Mouse (Mus musculus) embryonic facial prominence, embryonic 13.5 days (tissue): ENCODE results near the gene Gm10518. TPM values are rescaled to one million over a fixed set of nuclear protein-coding genes. Genes with fewer than 3 reads are reported as not detected.
"Not testable (repeated sequence)": the region's sequence is repeated elsewhere in the genome, so short reads cannot be mapped to it uniquely, and the experiment has no call there.

Source experiments
- ATAC-seq: fragments of 200-750 bp; cut with Nextera tagmentation; 2 replicates; pipeline ENCODE4 v1.8.0; 2017; ENCODE audit warnings: low read depth; ENCODE audit not compliant: insufficient number of reproducible peaks, insufficient read depth, low FRiP score, low TSS enrichment
- H3K27ac ChIP-seq: fragments of 300-500 bp; sonication (generic); 2 replicates; pipeline ENCODE4 v1.5.1; 2015; ENCODE audit warnings: moderate library complexity, mild to moderate bottlenecking, inconsistent platforms
- H3K27me3 ChIP-seq: fragments of 300-500 bp; sonication (generic); 2 replicates; pipeline ENCODE4 v1.6.1; 2015; ENCODE audit warnings: mild to moderate bottlenecking, inconsistent platforms
- H3K36me3 ChIP-seq: fragments of 300-500 bp; sonication (generic); 2 replicates; pipeline ENCODE4 v1.6.1; 2015; ENCODE audit warnings: mild to moderate bottlenecking, inconsistent platforms
- H3K4me1 ChIP-seq: fragments of 300-500 bp; sonication (generic); 2 replicates; pipeline ENCODE4 v1.6.1; 2015; ENCODE audit warnings: inconsistent platforms
- H3K4me2 ChIP-seq: fragments of 300-500 bp; sonication (generic); 2 replicates; pipeline ENCODE4 v1.6.1; 2015; ENCODE audit warnings: moderate library complexity, mild to moderate bottlenecking, inconsistent platforms
- H3K4me3 ChIP-seq: fragments of 300-500 bp; sonication (generic); 2 replicates; pipeline ENCODE4 v1.5.1; 2015; ENCODE audit warnings: mild to moderate bottlenecking, inconsistent platforms
- H3K9ac ChIP-seq: fragments of 300-500 bp; sonication (generic); 2 replicates; pipeline ENCODE4 v1.6.1; 2015; ENCODE audit warnings: mild to moderate bottlenecking, inconsistent platforms
- H3K9me3 ChIP-seq: fragments of 300-500 bp; sonication (generic); 2 replicates; pipeline ENCODE4 v1.6.1; 2016; ENCODE audit warnings: inconsistent platforms
- WGBS: fragments of 180-500 bp; shearing (Covaris S2); methylation state at CpG from one replicate; pipeline ENCODE4 v1.1.7; 2015; ENCODE audit warnings: mixed read lengths; 5-methylcytosine and 5-hydroxymethylcytosine counted together
- polyA plus RNA-seq: library from polyadenylated mRNA; unstranded; fragments of >200 nt; fragmentation: Nextera tagmentation; extraction: Ambion mirVana; gene quantifications from 2 replicates; pipeline ENCODE4 v1.2.1, GENCODE M21; 2015

Gm10518 gene
- polyA plus RNA-seq, 1 experiment from 2014 or later: 0.32 TPM

DNA sequence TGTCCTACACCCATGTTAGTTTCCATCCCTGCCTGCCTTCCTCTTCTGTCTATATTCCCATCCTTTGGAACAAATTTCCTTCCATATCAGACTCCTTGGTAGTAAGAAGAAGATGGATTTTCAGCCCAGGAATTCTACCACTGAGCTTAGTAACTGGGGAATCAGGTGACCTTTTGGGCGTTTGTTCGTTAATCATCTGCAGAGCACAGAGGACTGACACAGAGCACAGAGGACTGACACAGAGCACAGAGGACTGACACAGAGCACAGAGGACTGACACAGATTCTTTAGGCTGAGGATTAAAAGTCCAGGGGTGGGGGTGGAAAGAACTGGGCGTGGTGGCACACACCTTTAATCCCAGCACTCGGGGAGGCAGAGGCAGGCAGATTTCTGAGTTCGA lies 2.6 kb downstream of the Gm10518 start:
- Histone ChIP-seq H3K27me3 (no peaks in the 10 kb centered on the region), H3K9ac (no peak overlapping the region)
- WGBS: 78% methylated on average over 5 of the region's 5 CpGs

DNA sequence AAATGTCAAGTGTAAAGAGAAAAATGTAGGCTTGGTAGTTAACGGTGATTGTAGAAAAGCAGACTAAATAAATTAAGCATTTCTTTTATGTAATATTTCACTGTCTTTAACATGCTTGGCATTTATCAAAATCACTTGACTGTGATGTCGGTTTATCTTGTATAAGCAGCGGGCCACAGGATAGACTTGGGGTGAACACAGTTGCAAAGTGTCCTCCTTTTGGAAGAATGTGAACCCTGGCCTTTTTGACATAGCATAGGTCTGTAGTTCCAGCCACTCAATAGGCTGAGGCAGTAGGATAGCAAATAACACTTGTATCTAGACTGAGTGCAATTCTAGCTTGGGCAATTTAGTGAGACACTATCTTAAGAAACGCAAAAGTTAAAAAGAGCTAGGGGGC lies 4.3 kb downstream of the Gm10518 start:
- ATAC-seq: no peak
- 73% methylated on average over 4 of the region's 4 CpGs for WGBS
- Histone ChIP-seq H3K4me1 (peaks cover 4% of the 10 kb centered on the region; the same call in 1 of the 2 replicates), H3K36me3 (no peaks in the 10 kb centered on the region), H3K4me2 (no peak overlapping the region), H3K4me3 (no peak overlapping the region), H3K27me3 (no peaks in the 10 kb centered on the region), H3K9ac (no peak overlapping the region), H3K27ac (no peak overlapping the region), H3K9me3 (no peaks in the 10 kb centered on the region)

More for the DNA sequence above, 2.6 kb downstream of the Gm10518 start:
- peaks cover 18% of the 10 kb centered on the region for H3K4me1 ChIP-seq
- no peaks in the 10 kb centered on the region for H3K36me3 ChIP-seq
- no peaks in the 10 kb centered on the region for H3K9me3 ChIP-seq
- H3K4me3 ChIP-seq: no peak overlapping the region
- ATAC-seq: no peak
- no peak overlapping the region for H3K4me2 ChIP-seq
- H3K27ac ChIP-seq: no peak overlapping the region

DNA sequence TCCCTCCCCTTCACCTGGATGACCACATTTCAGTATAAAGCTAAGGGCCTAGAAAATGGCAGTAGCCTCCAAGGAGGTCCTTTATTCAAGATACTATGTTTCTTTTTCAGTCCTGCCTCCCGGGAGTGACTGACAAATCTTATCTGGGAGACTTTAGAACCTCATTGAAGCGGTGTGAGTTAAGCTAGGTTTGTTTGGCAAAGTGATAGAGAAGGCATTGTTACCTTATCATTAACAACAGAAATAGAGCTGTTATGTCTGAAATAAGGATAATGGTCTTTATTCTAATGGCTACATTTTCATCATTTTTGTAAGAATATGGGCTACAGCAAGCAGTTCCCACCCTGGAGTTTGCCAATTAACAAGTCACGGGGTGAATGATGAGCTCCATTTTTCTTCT lies 5.1 kb downstream of the Gm10518 start:
- Histone ChIP-seq H3K27me3 (no peaks in the 10 kb centered on the region), H3K4me3 (no peak overlapping the region), H3K36me3 (no peaks in the 10 kb centered on the region), H3K9me3 (no peaks in the 10 kb centered on the region), H3K9ac (no peak overlapping the region), H3K4me1 (peaks cover 4% of the 10 kb centered on the region; the same call in 1 of the 2 replicates), H3K4me2 (no peak overlapping the region), H3K27ac (no peak overlapping the region)
- ATAC-seq: no peak
- 82% methylated on average over 3 of the region's 3 CpGs for WGBS

DNA sequence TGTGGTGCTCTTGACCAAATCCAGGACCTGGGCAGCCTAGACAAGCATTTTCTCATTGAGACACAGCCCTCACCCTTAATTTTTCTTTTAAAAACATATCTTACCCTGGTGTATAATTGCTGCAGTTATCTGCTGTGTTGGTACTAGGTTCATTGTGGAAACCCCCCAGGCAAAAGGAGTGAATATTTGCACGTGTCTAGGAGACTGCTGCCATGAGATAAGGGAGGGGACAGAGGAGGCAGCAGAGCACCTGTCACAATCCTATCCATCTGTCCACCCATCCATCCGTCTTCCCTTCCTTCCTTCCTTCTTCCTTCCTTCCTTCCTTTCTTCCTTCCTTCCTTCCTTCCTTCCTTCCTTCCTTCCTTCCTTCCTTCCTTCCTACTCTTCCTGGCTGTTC lies 10.2 kb downstream of the Gm10518 start:
- H3K4me1 ChIP-seq: no peaks in the 10 kb centered on the region
- no peak overlapping the region for H3K4me3 ChIP-seq
- no peak for ATAC-seq
- H3K27ac ChIP-seq: no peak overlapping the region
- H3K36me3 ChIP-seq: no peaks in the 10 kb centered on the region
- no peaks in the 10 kb centered on the region for H3K9me3 ChIP-seq
- 55% methylated on average over 2 of the region's 2 CpGs for WGBS
- H3K4me2 ChIP-seq: no peak overlapping the region
- no peak overlapping the region for H3K9ac ChIP-seq
- H3K27me3 ChIP-seq: no peaks in the 10 kb centered on the region

DNA sequence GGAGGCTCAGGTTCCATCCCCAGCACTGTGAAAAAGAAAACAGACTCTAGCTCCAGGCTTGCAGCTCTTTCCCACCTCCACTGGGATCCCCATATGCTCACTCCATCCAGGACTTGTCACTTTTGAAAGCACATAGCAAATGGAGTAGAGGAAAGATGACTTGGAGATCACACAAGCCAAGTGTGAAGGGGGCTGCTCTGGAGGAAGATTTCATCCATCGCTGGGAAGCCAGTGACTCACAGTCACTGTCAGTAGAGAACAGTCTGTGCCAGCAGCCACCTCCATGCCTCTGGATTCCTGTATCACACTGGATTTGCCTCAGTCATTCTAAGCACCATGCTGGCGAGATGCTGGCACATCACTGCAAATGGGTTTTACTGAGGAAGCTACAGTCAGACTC lies 11.4 kb downstream of the Gm10518 start:
- Histone ChIP-seq H3K4me1 (no peaks in the 10 kb centered on the region), H3K27ac (no peak overlapping the region), H3K9me3 (no peaks in the 10 kb centered on the region), H3K4me2 (no peak overlapping the region), H3K9ac (no peak overlapping the region), H3K27me3 (no peaks in the 10 kb centered on the region), H3K4me3 (no peak overlapping the region), H3K36me3 (no peaks in the 10 kb centered on the region)
- no peak for ATAC-seq
- WGBS: 94% methylated on average over 2 of the region's 2 CpGs

DNA sequence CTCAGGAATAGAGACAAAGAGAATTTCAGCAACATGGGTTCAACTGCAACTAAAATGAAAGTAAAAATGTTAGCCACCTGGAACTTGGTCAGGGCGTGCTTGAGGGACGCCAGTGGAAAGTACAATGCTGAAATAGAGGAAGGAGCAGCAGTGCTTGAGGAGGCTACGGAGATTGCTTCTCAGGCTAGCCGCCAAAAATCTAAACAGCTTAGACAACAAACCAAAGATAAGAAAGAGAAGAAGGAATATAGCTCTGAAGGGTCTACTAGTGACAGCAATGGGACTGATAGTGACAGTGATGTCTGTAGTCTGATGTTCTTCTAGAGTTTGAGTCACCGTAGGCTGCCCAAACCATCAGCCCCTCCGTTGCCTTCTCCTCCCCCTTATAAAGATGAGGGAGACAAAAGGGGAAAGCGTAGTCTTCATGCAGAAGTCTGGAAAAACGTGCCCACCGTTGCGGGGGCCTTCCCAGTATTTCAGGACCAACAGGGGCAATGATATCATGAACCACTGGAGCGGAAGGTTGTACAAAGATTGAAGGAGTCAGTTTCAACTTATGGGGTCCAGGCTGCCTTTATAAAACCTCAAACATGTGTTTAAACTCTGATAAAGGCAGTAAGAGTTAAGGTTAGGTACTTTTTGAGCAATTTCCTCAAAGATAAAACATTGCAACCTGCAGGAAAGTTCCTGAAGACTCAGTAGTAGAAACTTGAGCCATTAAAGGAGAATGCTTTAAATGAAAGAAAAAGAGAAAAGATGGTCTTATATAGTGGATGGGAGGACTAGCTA lies 15.5 kb downstream of the Gm10518 start:
- not testable (repeated sequence) for H3K4me1 ChIP-seq, H3K4me2 ChIP-seq, H3K36me3 ChIP-seq, H3K9me3 ChIP-seq, ATAC-seq, H3K4me3 ChIP-seq, H3K27ac ChIP-seq, H3K27me3 ChIP-seq, H3K9ac ChIP-seq
- 89% methylated on average over 11 of the region's 11 CpGs for WGBS

DNA sequence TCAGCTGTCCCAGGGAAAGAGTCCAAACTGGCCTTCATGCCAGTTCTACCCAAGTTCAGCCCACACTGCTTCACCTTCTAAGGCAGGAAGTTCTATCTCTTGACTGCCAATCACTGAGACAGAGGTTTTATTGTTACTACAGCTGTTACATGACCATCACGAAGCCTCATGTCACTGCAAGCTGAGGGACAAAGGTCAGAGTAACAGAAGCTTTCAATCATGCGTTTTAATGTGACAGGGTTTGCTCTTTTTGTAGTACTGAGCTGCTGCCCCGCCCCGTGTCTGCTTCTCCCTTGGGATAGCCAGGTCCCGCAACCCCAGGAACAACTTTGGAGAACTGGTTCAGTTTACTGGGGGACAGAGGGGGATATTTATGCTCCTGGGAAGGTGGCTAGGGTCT lies 21.4 kb downstream of the Gm10518 start:
- H3K9me3 ChIP-seq: no peaks in the 10 kb centered on the region
- no peak for ATAC-seq
- H3K4me2 ChIP-seq: no peak overlapping the region
- H3K36me3 ChIP-seq: no peaks in the 10 kb centered on the region
- H3K9ac ChIP-seq: no peak overlapping the region
- H3K27ac ChIP-seq: no peak overlapping the region
- H3K4me3 ChIP-seq: no peak overlapping the region
- no peaks in the 10 kb centered on the region for H3K27me3 ChIP-seq
- WGBS: 40% methylated on average over 5 of the region's 5 CpGs
- H3K4me1 ChIP-seq: no peaks in the 10 kb centered on the region

DNA sequence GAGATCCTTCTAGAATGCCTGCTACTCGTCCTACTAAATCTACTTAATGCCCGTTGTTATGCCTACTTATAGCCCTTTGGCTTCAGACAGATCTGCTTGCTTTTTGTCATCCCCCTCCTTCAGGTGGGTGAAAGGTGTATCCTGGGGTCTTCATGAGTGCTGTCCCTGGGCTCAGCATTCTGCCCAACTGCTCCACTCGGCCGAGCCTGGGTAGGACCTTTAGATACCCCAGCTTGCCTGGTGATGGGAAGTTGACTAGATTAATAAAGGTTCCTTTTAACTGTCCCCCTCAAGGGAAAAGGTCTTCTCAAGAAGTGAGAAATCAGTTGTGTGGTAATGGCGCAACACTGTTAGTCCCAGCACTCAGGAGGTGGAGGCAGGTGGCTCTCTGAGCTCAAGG lies 24.9 kb downstream of the Gm10518 start:
- Histone ChIP-seq H3K27me3 (no peaks in the 10 kb centered on the region), H3K9ac (no peak overlapping the region), H3K4me3 (no peak overlapping the region), H3K9me3 (no peaks in the 10 kb centered on the region), H3K36me3 (no peaks in the 10 kb centered on the region), H3K27ac (no peak overlapping the region), H3K4me2 (no peak overlapping the region), H3K4me1 (no peaks in the 10 kb centered on the region)
- no peak for ATAC-seq
- WGBS: 91% methylated on average over 5 of the region's 5 CpGs

DNA sequence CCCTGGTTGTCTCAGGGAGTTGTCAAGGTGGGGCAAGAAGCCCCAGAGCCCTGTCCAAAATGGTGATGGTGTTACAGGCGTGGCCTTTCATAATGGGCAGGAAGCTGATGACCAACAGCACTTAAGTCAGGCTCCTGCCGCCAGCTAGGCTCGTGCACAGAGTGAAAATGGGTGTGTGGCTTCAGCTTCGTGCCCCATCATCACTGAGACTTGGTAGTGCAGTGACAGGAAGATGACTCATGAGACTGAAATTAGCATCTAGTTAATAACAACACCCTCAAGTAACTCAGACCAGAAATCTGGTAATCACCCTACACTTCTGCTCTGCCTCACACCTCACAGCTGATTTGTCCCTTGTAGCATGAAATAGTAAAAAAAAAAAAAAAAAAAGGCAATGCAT lies 25.7 kb downstream of the Gm10518 start:
- 73% methylated on average over 4 of the region's 4 CpGs for WGBS
- no peak overlapping the region for H3K4me3 ChIP-seq
- no peak overlapping the region for H3K9ac ChIP-seq
- H3K4me1 ChIP-seq: no peaks in the 10 kb centered on the region
- ATAC-seq: no peak
- no peaks in the 10 kb centered on the region for H3K36me3 ChIP-seq
- H3K9me3 ChIP-seq: no peaks in the 10 kb centered on the region
- H3K27ac ChIP-seq: no peak overlapping the region
- no peak overlapping the region for H3K4me2 ChIP-seq
- no peaks in the 10 kb centered on the region for H3K27me3 ChIP-seq

DNA sequence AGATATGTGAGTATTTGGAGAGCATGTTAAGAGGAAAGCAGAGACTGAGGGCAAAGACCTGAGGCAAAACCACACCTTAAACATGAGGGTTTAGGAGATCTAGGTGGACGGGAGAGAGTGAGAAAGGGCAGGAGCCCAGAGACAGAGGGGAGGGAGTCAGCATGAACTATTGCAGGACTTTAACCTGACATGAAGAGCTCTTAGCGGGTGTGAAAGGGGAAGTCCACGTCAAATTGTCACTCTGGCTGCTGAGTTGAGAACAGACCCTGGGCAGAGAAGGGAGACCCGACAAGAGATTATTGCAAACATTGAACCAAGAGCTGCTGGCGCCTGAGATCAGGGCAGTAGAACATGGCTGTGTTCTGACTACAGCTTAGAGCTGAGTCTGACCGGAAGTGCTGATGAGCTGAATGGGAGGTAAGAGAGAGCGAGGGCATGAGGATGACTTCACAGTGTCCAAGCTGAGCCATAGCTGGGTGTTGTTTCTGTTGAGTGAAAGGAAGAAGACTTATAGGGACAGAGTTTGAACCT lies 29.6 kb downstream of the Gm10518 start:
- no peak for ATAC-seq
- no peaks in the 10 kb centered on the region for H3K36me3 ChIP-seq
- H3K4me2 ChIP-seq: no peak overlapping the region
- H3K4me3 ChIP-seq: no peak overlapping the region
- H3K9ac ChIP-seq: no peak overlapping the region
- 76% methylated on average over 7 of the region's 7 CpGs for WGBS
- H3K27me3 ChIP-seq: no peaks in the 10 kb centered on the region
- no peak overlapping the region for H3K27ac ChIP-seq
- no peaks in the 10 kb centered on the region for H3K4me1 ChIP-seq
- H3K9me3 ChIP-seq: peaks cover 9% of the 10 kb centered on the region

DNA sequence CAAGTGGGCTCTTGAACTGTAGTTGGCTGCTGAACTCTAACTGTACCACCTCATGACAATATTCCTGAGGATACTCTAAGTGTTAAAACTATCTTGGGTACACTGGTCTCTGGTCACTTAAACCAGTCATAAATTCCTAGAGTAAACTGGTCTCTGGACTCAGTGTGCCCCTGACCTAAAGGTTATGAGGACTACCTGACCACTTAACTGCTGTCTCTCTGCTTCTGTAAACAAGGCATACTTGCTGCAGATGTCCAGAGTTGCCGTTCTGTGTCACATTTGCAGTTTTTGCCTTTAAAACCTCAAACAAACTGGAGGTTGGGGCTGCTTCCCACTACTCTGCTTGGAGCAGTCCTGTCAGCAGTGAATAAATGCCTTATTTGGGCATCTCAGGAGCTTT lies 30.4 kb downstream of the Gm10518 start:
- H3K4me1 ChIP-seq: no peaks in the 10 kb centered on the region
- H3K36me3 ChIP-seq: no peaks in the 10 kb centered on the region
- 73% methylated on average over 1 of the region's 1 CpGs for WGBS
- no peaks in the 10 kb centered on the region for H3K27me3 ChIP-seq
- H3K9ac ChIP-seq: no peak overlapping the region
- H3K27ac ChIP-seq: no peak overlapping the region
- peaks cover 9% of the 10 kb centered on the region for H3K9me3 ChIP-seq
- no peak overlapping the region for H3K4me3 ChIP-seq
- no peak overlapping the region for H3K4me2 ChIP-seq
- no peak for ATAC-seq

DNA sequence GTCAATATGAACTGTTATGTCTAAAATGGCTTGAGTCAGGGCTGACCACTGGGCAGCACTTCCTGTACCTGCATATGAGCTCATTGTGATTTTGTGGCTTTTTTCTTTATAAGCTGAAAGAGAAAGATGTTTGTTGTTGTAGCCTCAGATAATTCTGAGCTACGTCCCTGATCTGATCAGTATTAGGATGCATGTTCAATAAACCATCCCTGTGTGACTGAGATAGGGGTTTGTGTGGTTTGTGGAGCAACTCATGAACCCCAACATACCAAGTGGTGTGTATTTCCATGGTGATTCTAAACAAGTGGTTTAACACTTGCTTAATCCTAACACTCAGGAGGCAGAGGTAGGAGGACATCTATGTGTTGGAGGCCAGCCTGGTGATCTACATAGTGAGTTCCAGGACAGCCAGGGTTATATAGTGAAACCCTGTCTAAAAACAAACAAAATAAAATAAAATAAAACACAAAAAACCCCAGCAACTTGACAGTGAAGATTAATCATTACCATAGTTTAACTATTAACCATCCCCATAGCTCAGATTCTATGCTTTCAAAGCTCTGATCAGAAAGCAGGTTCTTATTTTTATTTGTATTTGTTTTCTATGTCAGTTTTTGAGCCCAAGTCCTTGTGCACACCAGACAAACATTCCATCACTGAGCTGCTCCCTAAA lies 32.7 kb downstream of the Gm10518 start:
- ATAC-seq: no peak
- H3K4me1 ChIP-seq: no peaks in the 10 kb centered on the region
- peaks cover 9% of the 10 kb centered on the region for H3K9me3 ChIP-seq
- no peak overlapping the region for H3K27ac ChIP-seq
- H3K9ac ChIP-seq: no peak overlapping the region
- H3K36me3 ChIP-seq: no peaks in the 10 kb centered on the region
- 83% methylated on average over 1 of the region's 1 CpGs for WGBS
- no peak overlapping the region for H3K4me3 ChIP-seq
- no peak overlapping the region for H3K4me2 ChIP-seq
- H3K27me3 ChIP-seq: no peaks in the 10 kb centered on the region
